Mouse (Mus musculus) hindbrain, embryonic 12.5 days (tissue): ENCODE measurements around the gene Entpd2. TPM values are rescaled to one million over a fixed set of nuclear protein-coding genes. Genes with fewer than 3 reads are reported as not detected.
A peak's percentile ranks its signal among the peaks of the same experiment; 100 is the strongest.

Experiments used
- ATAC-seq: fragments of 200-750 bp; cut with Nextera tagmentation; 2 replicates; pipeline ENCODE4 v1.8.0; 2017; ENCODE audit warnings: moderate TSS enrichment; ENCODE audit not compliant: low FRiP score
- H3K27ac ChIP-seq: fragments of 300-500 bp; sonication (generic); 2 replicates; pipeline ENCODE4 v1.5.1; 2016; ENCODE audit warnings: mild to moderate bottlenecking
- H3K27me3 ChIP-seq: fragments of 300-500 bp; sonication (generic); 2 replicates; pipeline ENCODE4 v1.6.1; 2016; ENCODE audit warnings: mild to moderate bottlenecking
- H3K36me3 ChIP-seq: fragments of 300-500 bp; sonication (generic); 2 replicates; pipeline ENCODE4 v1.6.1; 2016; ENCODE audit warnings: mild to moderate bottlenecking
- H3K4me1 ChIP-seq: fragments of 300-500 bp; sonication (generic); 2 replicates; pipeline ENCODE4 v1.6.1; 2016
- H3K4me2 ChIP-seq: fragments of 300-500 bp; sonication (generic); replicated peaks from 2 replicates; pipeline ENCODE4 v1.6.1; 2016; ENCODE audit warnings: mild to moderate bottlenecking
- H3K4me3 ChIP-seq: fragments of 300-500 bp; sonication (generic); 2 replicates; pipeline ENCODE4 v1.5.1; 2016; ENCODE audit warnings: mild to moderate bottlenecking
- H3K9ac ChIP-seq: fragments of 300-500 bp; sonication (generic); 2 replicates; pipeline ENCODE4 v1.6.1; 2016; ENCODE audit warnings: mild to moderate bottlenecking, moderate library complexity
- H3K9me3 ChIP-seq: fragments of 300-500 bp; sonication (generic); replicated peaks from 2 replicates; pipeline ENCODE4 v1.6.1; 2016; ENCODE audit warnings: mild to moderate bottlenecking
- WGBS: fragments of 180-500 bp; shearing (Covaris S2); methylation state at CpG from one replicate; pipeline ENCODE4 v1.1.7; 2016; 5-methylcytosine and 5-hydroxymethylcytosine counted together
- polyA plus RNA-seq: library from polyadenylated mRNA; unstranded; fragments of >200 nt; fragmentation: Nextera tagmentation; extraction: Ambion mirVana; gene quantifications from 2 replicates; pipeline ENCODE4 v1.2.1, GENCODE M21; 2016

Entpd2 gene
- polyA plus RNA-seq, 1 experiment from 2014 or later, result 0.22 TPM

DNA sequence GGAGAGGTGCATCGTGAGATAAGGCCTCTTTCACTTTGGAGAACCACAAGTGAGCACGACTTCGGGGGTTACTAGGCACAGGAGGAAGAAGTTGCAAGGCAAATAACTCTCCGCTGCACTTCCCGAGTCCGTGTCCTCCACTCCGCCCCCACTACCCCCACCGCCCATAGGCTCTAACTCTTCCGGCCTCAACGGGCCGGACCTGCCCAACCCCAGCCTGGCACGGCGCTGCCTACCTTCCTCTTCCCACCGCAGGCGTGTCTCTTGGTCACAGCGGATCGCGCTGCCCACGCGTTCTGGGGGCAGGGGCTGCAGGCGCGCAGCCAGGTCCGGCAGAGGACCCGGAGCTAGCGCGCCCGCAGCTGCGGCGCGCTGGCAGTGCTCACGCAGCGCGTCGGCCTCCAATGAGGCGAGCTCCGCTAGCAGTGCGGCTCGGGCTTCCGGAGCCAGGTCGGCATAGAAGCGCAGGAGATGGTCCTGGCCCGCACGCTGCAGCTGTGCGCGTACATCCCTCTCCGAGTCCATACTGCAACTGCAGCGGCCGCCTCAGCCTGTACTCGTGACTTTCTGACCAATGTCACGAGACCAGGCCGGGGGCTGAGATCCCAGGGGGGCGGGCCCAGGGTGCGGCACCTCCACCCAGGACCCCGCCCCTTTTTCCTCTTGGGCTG is 30.4 kb upstream of the Entpd2 start, which contains the start of gene Uap1l1:
Uap1l1 (minus strand) TSS at position 592 of the 671 bp plus-strand sequence.
- H3K4me1 ChIP-seq, result peaks cover 9% of the 10 kb centered on the region
- peak within 1 kb of the TSS; percentile 68 for H3K9ac ChIP-seq
- no peaks in the 10 kb centered on the region for H3K36me3 ChIP-seq
- no peaks in the 10 kb centered on the region for H3K9me3 ChIP-seq
- peak within 1 kb of the TSS; percentile 49 for H3K4me3 ChIP-seq
- ATAC-seq, result peak; percentile 74
- WGBS, result 1% methylated on average over 52 of the region's 54 CpGs
- no peak within 1 kb of the TSS for H3K27ac ChIP-seq
- peaks cover 53% of the 10 kb centered on the region for H3K27me3 ChIP-seq
- peak within 1 kb of the TSS; percentile 88 for H3K4me2 ChIP-seq

DNA sequence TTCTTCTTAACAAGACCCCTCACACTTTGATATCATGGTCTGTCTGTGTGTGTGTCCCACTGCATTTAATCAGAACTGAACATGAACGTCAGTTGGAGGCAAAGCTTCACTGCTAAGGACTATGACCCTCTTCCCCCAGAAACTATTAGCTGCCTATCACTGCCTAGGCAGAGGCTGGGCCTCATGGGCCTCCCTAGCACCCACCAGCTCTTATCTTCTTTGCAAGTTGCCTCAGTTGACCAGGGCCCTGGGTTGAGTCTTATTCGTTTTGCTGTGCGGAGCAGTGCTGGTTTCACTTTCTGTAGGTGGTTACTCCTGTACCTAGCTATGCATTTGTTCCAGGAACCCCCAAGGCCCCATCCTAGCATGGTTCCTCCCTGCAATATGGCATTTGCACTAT is 25.7 kb upstream of the Entpd2 start:
- H3K27me3 ChIP-seq, result peaks cover 41% of the 10 kb centered on the region
- WGBS, result 83% methylated on average over 3 of the region's 3 CpGs
- no peaks in the 10 kb centered on the region for H3K36me3 ChIP-seq
- no peak overlapping the region for H3K4me2 ChIP-seq
- ATAC-seq, result no peak
- H3K9ac ChIP-seq, result no peak overlapping the region
- no peak overlapping the region for H3K27ac ChIP-seq
- H3K4me1 ChIP-seq, result peaks cover 34% of the 10 kb centered on the region
- no peak overlapping the region for H3K4me3 ChIP-seq
- no peaks in the 10 kb centered on the region for H3K9me3 ChIP-seq

DNA sequence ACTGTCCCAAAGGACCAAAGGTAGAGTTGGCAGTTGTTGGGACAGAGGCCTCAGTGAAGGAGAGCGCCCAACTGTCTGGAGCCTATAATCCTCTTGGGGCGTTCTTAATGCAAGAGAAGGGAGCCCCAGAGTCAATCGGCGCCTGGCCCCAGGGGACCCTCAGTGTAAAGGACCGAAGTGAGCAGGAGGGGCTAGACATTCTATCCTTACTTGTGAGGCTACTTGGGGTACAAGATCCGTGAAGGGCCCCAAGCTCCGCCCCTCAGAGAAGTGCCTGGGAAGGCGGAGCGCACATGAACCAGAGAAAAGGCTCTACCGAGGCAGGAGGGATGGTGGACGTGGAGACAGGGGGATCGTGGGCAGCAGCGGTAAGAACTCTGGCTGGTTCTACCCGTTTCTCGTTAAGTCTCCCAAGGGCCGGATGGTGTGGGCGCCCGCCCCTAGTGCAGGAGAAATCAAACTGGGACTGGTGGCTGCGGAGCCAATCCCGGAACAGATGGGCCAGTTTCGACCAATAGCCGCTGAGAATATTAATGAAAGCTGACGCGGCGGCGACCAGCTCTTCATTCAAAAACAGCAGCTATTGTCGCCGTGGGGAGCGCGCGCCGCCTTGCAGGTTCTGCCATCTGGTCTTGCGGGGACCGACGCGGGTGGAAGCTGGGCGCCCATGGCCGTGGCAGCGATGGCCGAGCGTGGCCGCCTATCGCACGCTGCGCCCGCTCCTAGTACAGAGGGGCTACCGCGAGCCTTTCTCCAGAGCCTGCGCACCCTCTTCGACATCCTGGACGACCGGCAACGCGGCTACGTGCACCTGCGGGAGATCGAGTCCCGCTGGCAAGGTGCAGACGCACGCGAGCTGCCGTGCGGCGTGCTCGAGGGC is 23.7 kb upstream of the Entpd2 start, which contains the start of gene Sapcd2:
Sapcd2 (plus strand) TSS at position 558 of the 880 bp plus-strand sequence.
- H3K27me3 ChIP-seq, result peaks cover 25% of the 10 kb centered on the region
- peak within 1 kb of the TSS; percentile 70 for H3K9ac ChIP-seq
- H3K4me2 ChIP-seq, result peak within 1 kb of the TSS; percentile 92
- H3K4me1 ChIP-seq, result peaks cover 29% of the 10 kb centered on the region
- H3K36me3 ChIP-seq, result 0 out of 2 replicates have a peak, but pooled peaks cover 5% of the 10 kb centered on the region
- peak; percentile 94 for ATAC-seq
- H3K27ac ChIP-seq, result peak within 1 kb of the TSS; percentile 86
- under 1% methylated on average over 65 of the region's 65 CpGs for WGBS
- H3K4me3 ChIP-seq, result peak within 1 kb of the TSS; percentile 72
- no peaks in the 10 kb centered on the region for H3K9me3 ChIP-seq

GRCm38 (mm10) chr2:25372644-25373391 is 22.9 kb upstream of the Entpd2 start:
- peaks cover 21% of the 10 kb centered on the region for H3K27me3 ChIP-seq
- no peak overlapping the region for H3K27ac ChIP-seq
- peak overlapping the region; percentile 92 for H3K4me2 ChIP-seq
- ATAC-seq, result no peak; the same call in 1 of the 2 replicates
- 2% methylated on average over 42 of the region's 42 CpGs for WGBS
- peaks cover 29% of the 10 kb centered on the region for H3K4me1 ChIP-seq
- 0 out of 2 replicates have a peak, but pooled peaks cover 5% of the 10 kb centered on the region for H3K36me3 ChIP-seq
- no peaks in the 10 kb centered on the region for H3K9me3 ChIP-seq
- H3K9ac ChIP-seq, result peak overlapping the region; percentile 70
- H3K4me3 ChIP-seq, result peak overlapping the region; percentile 72

DNA sequence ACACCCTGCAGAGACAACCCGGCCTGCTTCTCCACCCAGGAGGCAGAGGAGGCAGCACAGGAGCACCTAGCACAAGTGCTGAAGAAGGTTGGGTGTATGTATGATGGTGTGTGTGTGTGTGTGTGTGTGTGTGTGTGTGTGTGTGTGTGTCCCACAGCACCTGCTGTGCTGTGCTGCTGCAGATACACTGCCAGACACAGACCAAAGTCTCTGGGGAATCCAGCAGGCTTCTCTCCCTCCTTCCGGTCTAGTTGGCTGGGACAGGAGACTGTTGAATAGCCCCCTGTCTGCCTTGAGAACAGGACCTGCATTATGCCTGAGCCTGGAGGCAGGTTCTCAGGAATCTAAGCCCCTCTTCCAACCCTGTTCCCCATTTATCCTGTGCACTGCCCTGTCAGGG is 22.2 kb upstream of the Entpd2 start:
- peaks cover 29% of the 10 kb centered on the region for H3K4me1 ChIP-seq
- H3K4me2 ChIP-seq, result peak overlapping the region; percentile 92
- no peaks in the 10 kb centered on the region for H3K9me3 ChIP-seq
- peaks cover 16% of the 10 kb centered on the region for H3K27me3 ChIP-seq
- H3K9ac ChIP-seq, result peak overlapping the region; percentile 70
- 0 out of 2 replicates have a peak, but pooled peaks cover 8% of the 10 kb centered on the region for H3K36me3 ChIP-seq
- H3K27ac ChIP-seq, result no peak overlapping the region
- peak overlapping the region; percentile 72 for H3K4me3 ChIP-seq
- WGBS, result 17% methylated on average over 2 of the region's 2 CpGs
- no peak for ATAC-seq

DNA sequence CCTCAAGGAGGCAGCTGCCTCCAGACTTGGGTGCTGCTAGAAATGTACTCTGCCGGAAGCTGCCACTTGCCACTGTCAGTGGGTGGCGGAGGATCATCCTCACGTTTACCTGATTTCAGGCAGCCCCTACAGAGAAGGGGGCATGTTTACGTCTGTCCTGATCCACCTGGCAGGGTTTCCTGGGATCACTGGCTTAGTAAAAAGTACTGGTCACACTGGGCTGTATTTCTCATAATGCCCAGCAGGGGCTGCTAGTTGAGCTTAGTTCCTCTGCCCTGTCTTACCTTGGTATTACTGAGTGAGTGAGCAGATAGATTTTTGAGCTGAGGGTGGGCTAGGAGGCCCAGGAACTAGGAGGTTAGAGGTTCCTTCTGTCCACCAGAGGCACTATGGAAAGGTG is 19.1 kb upstream of the Entpd2 start:
- Histone ChIP-seq H3K9ac (no peak overlapping the region), H3K4me1 (peaks cover 28% of the 10 kb centered on the region), H3K4me2 (no peak overlapping the region), H3K4me3 (no peak overlapping the region), H3K36me3 (0 out of 2 replicates have a peak, but pooled peaks cover 8% of the 10 kb centered on the region), H3K27me3 (peaks cover 11% of the 10 kb centered on the region; the same call in 1 of the 2 replicates), H3K9me3 (no peaks in the 10 kb centered on the region), H3K27ac (no peak overlapping the region)
- 62% methylated on average over 4 of the region's 4 CpGs for WGBS
- no peak for ATAC-seq

GRCm38 (mm10) chr2:25384492-25384891 is 11.2 kb upstream of the Entpd2 start:
- H3K9me3 ChIP-seq, result no peaks in the 10 kb centered on the region
- peaks cover 7% of the 10 kb centered on the region for H3K27me3 ChIP-seq
- H3K27ac ChIP-seq, result no peak overlapping the region
- no peak for ATAC-seq
- no peaks in the 10 kb centered on the region for H3K36me3 ChIP-seq
- H3K4me1 ChIP-seq, result no peaks in the 10 kb centered on the region
- no peak overlapping the region for H3K4me2 ChIP-seq
- no peak overlapping the region for H3K9ac ChIP-seq
- H3K4me3 ChIP-seq, result no peak overlapping the region
- 80% methylated on average over 5 of the region's 5 CpGs for WGBS

- Histone ChIP-seq H3K9me3 (no peaks in the 10 kb centered on the region), H3K4me2 (no peak overlapping the region), H3K4me3 (no peak overlapping the region), H3K27me3 (peaks cover 27% of the 10 kb centered on the region), H3K4me1 (peaks cover 14% of the 10 kb centered on the region), H3K9ac (no peak overlapping the region), H3K27ac (no peak overlapping the region), H3K36me3 (no peaks in the 10 kb centered on the region)
- 82% methylated on average over 5 of the region's 5 CpGs for WGBS
- ATAC-seq, result no peak
Observed at GRCm38 (mm10) chr2:25391266-25391665, 4.4 kb upstream of the Entpd2 start.

DNA sequence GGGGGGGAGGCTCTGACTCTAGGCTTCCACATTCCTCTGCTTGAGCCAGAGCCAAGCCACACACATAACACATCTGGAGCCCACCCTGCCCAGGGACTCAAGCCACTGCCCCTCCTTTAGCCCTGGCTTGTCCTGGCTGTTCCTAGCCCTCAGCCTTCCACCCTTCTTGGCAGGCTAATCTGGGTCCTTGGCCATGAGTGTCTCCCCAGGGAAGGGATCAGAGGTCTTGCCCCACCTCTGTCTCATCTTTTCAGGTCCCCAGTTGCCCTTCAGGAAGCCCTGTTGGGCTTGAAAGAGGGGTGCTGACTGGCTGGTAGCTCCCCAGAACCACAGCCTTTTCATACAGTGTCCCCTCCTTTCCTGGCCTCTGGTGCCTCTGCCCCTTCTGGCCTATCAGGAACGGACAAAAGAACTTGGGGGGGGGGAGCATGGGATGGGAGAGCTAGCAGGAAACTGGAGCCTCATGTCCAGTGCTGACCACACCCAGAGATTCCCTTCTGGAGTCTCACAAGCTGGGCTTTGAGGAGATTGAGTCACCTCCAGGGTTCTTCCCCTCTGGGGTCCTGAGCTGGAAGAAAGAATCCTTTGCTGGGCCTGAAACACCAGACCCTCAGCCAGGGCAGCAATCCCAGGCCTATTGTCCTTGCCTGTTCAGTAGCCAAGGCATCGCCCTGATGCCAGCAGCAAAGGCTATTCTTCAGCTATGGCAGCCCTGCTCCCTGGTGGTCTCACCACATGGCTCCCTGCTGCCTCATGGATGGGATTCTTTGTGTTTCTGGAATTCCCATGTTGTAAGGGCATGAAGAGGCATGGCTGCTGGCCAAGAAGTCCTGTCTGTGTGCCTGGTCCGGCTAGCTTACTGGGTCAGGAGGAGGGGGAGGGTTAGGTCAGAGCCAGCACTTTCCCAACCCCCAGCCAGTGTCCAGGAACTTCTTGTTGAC is 1.1 kb upstream of the Entpd2 start:
- Histone ChIP-seq H3K4me2 (no peak overlapping the region), H3K4me1 (peaks cover 18% of the 10 kb centered on the region), H3K27me3 (peaks cover 58% of the 10 kb centered on the region), H3K9me3 (no peaks in the 10 kb centered on the region), H3K36me3 (no peaks in the 10 kb centered on the region), H3K27ac (no peak overlapping the region), H3K4me3 (no peak overlapping the region), H3K9ac (no peak overlapping the region)
- ATAC-seq, result no peak
- WGBS, result 26% methylated on average over 3 of the region's 3 CpGs

GRCm38 (mm10) chr2:25396597-25396983 is 916 bp downstream of the Entpd2 start:
- H3K4me2 ChIP-seq, result peak overlapping the region; percentile 56; the same call in 1 of the 2 replicates
- peaks cover 22% of the 10 kb centered on the region for H3K4me1 ChIP-seq
- H3K9me3 ChIP-seq, result no peaks in the 10 kb centered on the region
- WGBS, result 32% methylated on average over 3 of the region's 3 CpGs
- no peak overlapping the region for H3K27ac ChIP-seq
- peaks cover 78% of the 10 kb centered on the region for H3K27me3 ChIP-seq
- H3K9ac ChIP-seq, result no peak overlapping the region
- H3K36me3 ChIP-seq, result no peaks in the 10 kb centered on the region
- H3K4me3 ChIP-seq, result peak overlapping the region; percentile 31; the same call in 1 of the 2 replicates
- ATAC-seq, result no peak

DNA sequence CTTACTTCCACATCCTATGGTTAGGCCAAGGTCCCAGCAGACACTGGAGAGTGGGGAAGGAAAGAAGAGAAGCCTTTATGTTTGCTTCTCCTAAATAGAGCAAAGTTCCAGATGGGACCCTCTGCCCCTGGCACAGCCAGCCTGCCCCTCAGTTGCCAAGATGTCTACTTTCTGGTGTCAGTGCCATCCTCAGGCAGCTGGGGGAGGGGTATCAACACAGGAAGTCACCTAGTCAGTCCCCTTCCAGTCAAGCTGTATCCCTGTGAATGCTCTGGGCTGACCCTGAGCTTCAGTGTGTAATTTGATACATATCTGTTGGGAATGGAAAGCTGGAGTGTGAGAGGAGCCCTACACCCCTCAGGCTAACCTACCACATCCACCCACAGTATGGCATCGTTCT is 1.3 kb downstream of the Entpd2 start:
- Histone ChIP-seq H3K4me3 (no peak overlapping the region), H3K9ac (no peak overlapping the region), H3K27me3 (peaks cover 82% of the 10 kb centered on the region), H3K9me3 (no peaks in the 10 kb centered on the region), H3K36me3 (no peaks in the 10 kb centered on the region), H3K27ac (no peak overlapping the region), H3K4me2 (no peak overlapping the region), H3K4me1 (peaks cover 22% of the 10 kb centered on the region)
- WGBS, result 73% methylated on average over 1 of the region's 1 CpGs
- ATAC-seq, result no peak
